Mouse (Mus musculus) cortical plate, adult 2 months (tissue): ENCODE measurements around the gene Gm20441.

Experiments
- CTCF ChIP-seq: fragments of 200-500 bp; IDR thresholded peaks from 2 replicates; pipeline ENCODE4 v1.5.1; 2011; ENCODE audit warnings: mild to moderate bottlenecking, control low read depth, low read length; ENCODE audit not compliant: insufficient read depth; ENCODE audit errors: extremely low read depth
- POLR2A ChIP-seq: fragments of 200-500 bp; IDR thresholded peaks from 2 replicates; pipeline ENCODE4 v1.6.1; 2011; ENCODE audit warnings: mild to moderate bottlenecking, low read length, control low read depth; ENCODE audit not compliant: insufficient read depth; ENCODE audit errors: extremely low read depth

GRCm38 (mm10) chr10:75744017-75744416 lies 36.7 kb downstream of the Gm20441 start:
- TF ChIP-seq CTCF (peak; percentile 97), POLR2A (no peak)
